Mouse (Mus musculus) lung, embryonic 16.5 days (tissue): ENCODE measurements around the gene Kazn. TPM values are rescaled to one million over a fixed set of nuclear protein-coding genes. Genes with fewer than 3 reads are reported as not detected.

Experiments
- ATAC-seq: fragments of 200-750 bp; cut with Nextera tagmentation; 2 replicates; pipeline ENCODE4 v1.8.0; 2017; ENCODE audit warnings: low read depth, mild to moderate bottlenecking, moderate library complexity
- H3K27ac ChIP-seq: fragments of 300-500 bp; sonication (generic); 2 replicates; pipeline ENCODE4 v1.5.1; 2014; ENCODE audit warnings: mild to moderate bottlenecking, control low read depth, low read length
- H3K27me3 ChIP-seq: fragments of 300-500 bp; sonication (generic); 2 replicates; pipeline ENCODE4 v1.6.1; 2014; ENCODE audit warnings: low read depth, low read length, mixed read lengths; ENCODE audit not compliant: control insufficient read depth, insufficient read depth
- H3K36me3 ChIP-seq: fragments of 300-500 bp; sonication (generic); 2 replicates; pipeline ENCODE4 v1.6.1; 2014; ENCODE audit warnings: low read length; ENCODE audit not compliant: control insufficient read depth, insufficient read depth
- H3K4me1 ChIP-seq: fragments of 300-500 bp; sonication (generic); replicated peaks from 2 replicates; pipeline ENCODE4 v1.6.1; 2014; ENCODE audit warnings: low read length, mixed read lengths; ENCODE audit not compliant: control insufficient read depth, insufficient read depth
- H3K4me2 ChIP-seq: fragments of 300-500 bp; sonication (generic); 2 replicates; pipeline ENCODE4 v1.6.1; 2014; ENCODE audit warnings: low read depth, low read length, control low read depth
- H3K4me3 ChIP-seq: fragments of 300-500 bp; sonication (generic); 2 replicates; pipeline ENCODE4 v1.5.1; 2014; ENCODE audit warnings: mild to moderate bottlenecking, low read length, control low read depth
- H3K9ac ChIP-seq: fragments of 300-500 bp; sonication (generic); 2 replicates; pipeline ENCODE4 v1.6.1; 2014; ENCODE audit warnings: low read length, control low read depth
- H3K9me3 ChIP-seq: fragments of 300-500 bp; sonication (generic); 2 replicates; pipeline ENCODE4 v1.6.1; 2016; ENCODE audit warnings: low read length; ENCODE audit not compliant: control insufficient read depth
- whole genome bisulfite sequencing: fragments of 180-500 bp; shearing (Covaris S2); extraction: QIAGEN DNeasy Blood & Tissue Kit; methylation state at CpG from one replicate; pipeline ENCODE4 v1.1.7; 2014; 5-methylcytosine and 5-hydroxymethylcytosine counted together
- polyA plus RNA-seq: library from polyadenylated mRNA; unstranded; fragments of >200 nt; fragmentation: Nextera tagmentation; extraction: Ambion mirVana; gene quantifications from 2 replicates; pipeline ENCODE4 v1.2.1, GENCODE M21; 2015

Kazn gene
- polyA plus RNA-seq, 1 experiment from 2014 or later, result 11.4 TPM

DNA sequence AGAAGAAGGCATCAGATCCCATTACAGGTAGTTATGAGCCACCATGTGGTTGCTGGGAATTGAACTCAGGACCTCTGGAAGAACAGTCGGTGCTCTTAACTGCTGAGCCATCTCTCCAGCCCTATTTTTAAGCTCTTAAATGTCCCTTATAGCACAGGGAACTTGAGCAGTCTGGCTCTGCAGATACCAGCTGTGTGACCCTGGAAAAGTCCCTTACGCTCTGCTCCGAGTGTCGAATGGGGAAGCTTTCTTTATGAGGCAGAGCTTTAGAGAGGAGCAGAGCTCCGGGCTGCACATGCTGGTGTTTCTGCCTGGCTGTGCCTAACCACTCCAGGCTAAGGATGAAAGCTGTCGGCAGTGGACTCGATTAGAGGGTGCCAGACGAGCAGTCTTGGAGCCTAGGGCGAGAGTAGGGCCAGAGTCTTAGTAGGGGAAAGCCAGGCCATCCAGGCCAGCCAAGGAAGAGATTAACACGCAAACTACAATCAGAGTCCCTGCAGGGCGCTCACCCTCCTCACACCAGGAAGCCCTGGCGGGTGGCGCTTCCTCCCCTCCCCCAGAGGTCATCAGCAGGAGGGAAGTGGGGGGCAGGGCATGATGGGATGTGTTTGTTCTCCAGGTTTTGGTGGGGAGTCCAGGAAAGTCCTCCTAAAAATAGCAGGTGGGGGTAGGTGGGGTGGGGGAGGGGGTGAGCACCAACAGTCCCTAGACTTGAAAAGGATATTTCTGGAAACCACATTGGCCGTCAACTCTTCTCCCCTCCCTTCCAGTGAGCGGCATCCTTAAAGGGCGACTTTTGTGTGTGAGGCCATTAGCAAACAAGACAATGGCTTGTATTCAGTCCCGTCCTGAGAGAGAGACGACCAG, 73.1 kb downstream of the Kazn start:
- peak; percentile 59 for ATAC-seq
- no peak overlapping the region for H3K4me2 ChIP-seq
- 0 out of 2 replicates have a peak, but pooled peaks cover 2% of the 10 kb centered on the region for H3K9me3 ChIP-seq
- peak overlapping the region; percentile 69 for H3K27ac ChIP-seq
- H3K9ac ChIP-seq, result peak overlapping the region; percentile 24; the same call in 1 of the 2 replicates
- H3K4me1 ChIP-seq, result peaks cover 39% of the 10 kb centered on the region
- H3K27me3 ChIP-seq, result no peaks in the 10 kb centered on the region
- 0 out of 2 replicates have a peak, but pooled peaks cover 2% of the 10 kb centered on the region for H3K36me3 ChIP-seq
- no peak overlapping the region for H3K4me3 ChIP-seq
- WGBS, result 29% methylated on average over 18 of the region's 18 CpGs

DNA sequence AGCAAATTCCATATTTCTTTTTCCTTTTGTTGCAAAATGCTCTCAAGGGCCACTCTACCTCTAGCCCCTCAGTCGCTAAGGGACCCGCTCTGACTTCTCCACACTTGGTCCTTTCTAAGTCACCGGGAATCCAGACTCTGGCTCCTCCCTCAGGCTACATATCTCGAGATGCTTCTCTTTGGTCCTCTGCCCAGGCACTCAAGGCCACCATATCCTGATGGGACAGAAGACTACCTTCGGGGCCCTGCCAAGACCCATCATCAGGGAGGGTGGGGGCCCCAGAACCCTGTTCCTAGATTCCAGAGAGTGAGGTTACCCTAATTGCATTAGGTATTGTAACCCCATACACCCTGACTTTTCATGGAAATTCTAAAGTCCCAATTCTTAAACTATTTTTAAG, 73.8 kb downstream of the Kazn start:
- Histone ChIP-seq H3K27ac (no peak overlapping the region), H3K4me2 (no peak overlapping the region), H3K4me1 (peaks cover 36% of the 10 kb centered on the region), H3K9me3 (0 out of 2 replicates have a peak, but pooled peaks cover 2% of the 10 kb centered on the region), H3K9ac (no peak overlapping the region), H3K36me3 (0 out of 2 replicates have a peak, but pooled peaks cover 2% of the 10 kb centered on the region), H3K4me3 (no peak overlapping the region), H3K27me3 (no peaks in the 10 kb centered on the region)
- no peak for ATAC-seq
- WGBS, result 25% methylated on average over 5 of the region's 5 CpGs

DNA sequence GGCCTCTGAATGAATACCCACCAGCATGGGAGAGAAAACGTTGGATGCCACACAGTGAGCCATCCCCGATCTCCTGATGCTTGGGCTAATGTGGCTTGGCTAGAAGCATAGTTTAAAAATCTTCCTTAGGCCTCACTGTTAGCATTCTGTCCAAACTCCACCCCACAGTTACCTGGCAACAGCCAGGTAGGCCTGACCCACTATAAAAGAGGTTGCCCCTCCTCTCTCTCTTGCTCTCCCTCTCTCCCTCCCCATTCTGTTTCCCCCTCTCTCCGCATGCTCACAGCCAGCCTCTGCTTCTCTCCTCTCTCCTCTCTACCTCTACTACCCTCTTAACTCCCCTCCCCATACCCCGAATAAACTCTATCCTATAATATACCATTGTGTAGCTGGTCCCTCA, 74.8 kb downstream of the Kazn start:
- peaks cover 36% of the 10 kb centered on the region for H3K4me1 ChIP-seq
- H3K9me3 ChIP-seq, result 0 out of 2 replicates have a peak, but pooled peaks cover 2% of the 10 kb centered on the region
- no peaks in the 10 kb centered on the region for H3K27me3 ChIP-seq
- 39% methylated on average over 4 of the region's 4 CpGs for WGBS
- no peak overlapping the region for H3K27ac ChIP-seq
- 0 out of 2 replicates have a peak, but pooled peaks cover 2% of the 10 kb centered on the region for H3K36me3 ChIP-seq
- no peak overlapping the region for H3K9ac ChIP-seq
- no peak overlapping the region for H3K4me3 ChIP-seq
- H3K4me2 ChIP-seq, result no peak overlapping the region
- ATAC-seq, result no peak

DNA sequence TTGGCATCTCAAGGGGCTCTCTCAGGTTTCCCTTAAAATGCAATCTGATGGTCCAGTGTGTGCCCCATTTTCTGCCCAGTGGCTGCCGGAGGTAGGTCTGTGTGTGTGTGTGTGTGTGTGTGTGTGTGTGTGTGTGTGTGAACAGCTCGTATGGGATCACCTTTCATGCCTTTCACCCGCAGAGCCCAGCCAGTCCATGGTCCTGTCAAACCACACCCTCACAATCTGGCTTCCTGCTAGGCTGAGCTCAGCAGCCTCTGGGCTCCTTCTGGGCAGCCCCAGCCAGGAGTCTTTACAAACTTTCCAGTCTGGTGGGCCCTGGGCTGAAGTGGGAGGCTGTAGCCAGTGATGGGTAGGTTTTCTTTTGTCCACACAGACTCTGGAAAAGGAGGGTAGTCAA, 75.3 kb downstream of the Kazn start:
- 0 out of 2 replicates have a peak, but pooled peaks cover 2% of the 10 kb centered on the region for H3K36me3 ChIP-seq
- no peak overlapping the region for H3K4me2 ChIP-seq
- H3K27ac ChIP-seq, result no peak overlapping the region
- 0 out of 2 replicates have a peak, but pooled peaks cover 2% of the 10 kb centered on the region for H3K9me3 ChIP-seq
- WGBS, result 31% methylated on average over 3 of the region's 3 CpGs
- H3K4me1 ChIP-seq, result peaks cover 36% of the 10 kb centered on the region
- no peak overlapping the region for H3K4me3 ChIP-seq
- H3K9ac ChIP-seq, result no peak overlapping the region
- peak; percentile 29; the same call in 1 of the 2 replicates for ATAC-seq
- H3K27me3 ChIP-seq, result no peaks in the 10 kb centered on the region

DNA sequence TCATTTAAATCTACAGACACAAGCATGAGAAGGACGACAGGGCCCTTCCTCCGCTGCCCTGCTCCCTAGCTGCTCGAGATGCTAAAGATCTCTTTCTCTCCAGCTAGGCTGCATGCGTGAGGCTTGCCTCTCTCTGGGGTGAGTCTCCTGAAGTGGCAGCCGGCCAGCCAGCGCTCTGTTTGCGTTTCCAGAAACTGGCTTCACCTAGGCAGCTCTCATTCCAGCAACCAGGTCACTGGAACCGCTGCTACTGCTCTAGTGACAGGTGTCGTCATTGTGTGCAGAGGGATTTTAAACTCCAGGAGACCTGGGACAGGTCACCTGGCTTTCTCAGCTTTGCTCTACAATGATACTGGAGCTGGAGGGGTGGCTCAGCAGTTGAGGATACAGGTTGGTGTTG, 76.5 kb downstream of the Kazn start:
- Histone ChIP-seq H3K4me3 (no peak overlapping the region), H3K9me3 (0 out of 2 replicates have a peak, but pooled peaks cover 2% of the 10 kb centered on the region), H3K4me2 (no peak overlapping the region), H3K4me1 (peaks cover 36% of the 10 kb centered on the region), H3K27ac (no peak overlapping the region), H3K36me3 (0 out of 2 replicates have a peak, but pooled peaks cover 2% of the 10 kb centered on the region), H3K27me3 (no peaks in the 10 kb centered on the region), H3K9ac (no peak overlapping the region)
- ATAC-seq, result peak; percentile 45; the same call in 1 of the 2 replicates
- 73% methylated on average over 9 of the region's 9 CpGs for WGBS

DNA sequence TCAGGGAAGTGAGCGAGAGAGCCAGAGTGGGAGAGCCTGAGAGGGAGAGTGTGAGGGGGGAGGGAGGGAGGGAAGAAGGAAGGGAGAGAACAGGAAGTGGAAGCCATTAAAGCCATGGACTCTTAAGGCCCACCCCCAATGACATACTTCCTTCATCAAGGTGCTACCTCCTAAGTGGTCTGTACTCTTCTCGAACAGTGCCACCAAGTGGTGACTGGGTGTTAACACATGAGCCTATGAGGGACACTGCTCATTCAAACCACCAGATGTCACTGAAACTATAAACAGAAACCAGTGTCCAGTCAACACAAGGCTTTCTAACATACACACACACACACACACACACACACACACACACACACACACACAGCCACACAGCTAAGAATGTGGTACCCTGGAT, 77.1 kb downstream of the Kazn start:
- H3K9me3 ChIP-seq, result 0 out of 2 replicates have a peak, but pooled peaks cover 2% of the 10 kb centered on the region
- 0 out of 2 replicates have a peak, but pooled peaks cover 2% of the 10 kb centered on the region for H3K36me3 ChIP-seq
- H3K4me1 ChIP-seq, result peaks cover 36% of the 10 kb centered on the region
- no peak overlapping the region for H3K4me3 ChIP-seq
- H3K27me3 ChIP-seq, result no peaks in the 10 kb centered on the region
- H3K4me2 ChIP-seq, result no peak overlapping the region
- no peak overlapping the region for H3K9ac ChIP-seq
- 83% methylated on average over 2 of the region's 2 CpGs for WGBS
- ATAC-seq, result no peak
- H3K27ac ChIP-seq, result no peak overlapping the region

DNA sequence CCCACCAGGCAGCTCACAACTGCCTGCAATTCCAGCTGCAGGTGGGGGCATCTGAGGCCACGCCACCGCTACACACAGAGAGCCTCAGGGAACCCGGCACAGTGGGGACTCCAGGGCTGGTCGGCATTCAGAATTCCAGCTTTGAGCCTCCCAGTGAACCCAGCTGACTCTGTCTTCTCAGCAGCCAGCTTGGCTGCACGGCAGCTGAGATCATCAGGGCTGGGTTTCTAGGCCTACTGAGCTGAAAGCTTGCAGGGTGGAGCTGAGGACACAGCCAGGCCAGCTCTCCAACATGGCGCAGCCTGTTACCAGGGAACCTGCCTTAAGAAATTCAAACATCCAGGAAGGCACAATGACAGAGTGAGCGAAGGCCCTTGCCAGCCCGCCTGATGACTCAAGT, 79.2 kb downstream of the Kazn start:
- Histone ChIP-seq H3K27ac (no peak overlapping the region), H3K27me3 (no peaks in the 10 kb centered on the region), H3K4me2 (no peak overlapping the region), H3K36me3 (0 out of 2 replicates have a peak, but pooled peaks cover 2% of the 10 kb centered on the region), H3K9me3 (0 out of 2 replicates have a peak, but pooled peaks cover 2% of the 10 kb centered on the region), H3K4me3 (no peak overlapping the region), H3K4me1 (peaks cover 23% of the 10 kb centered on the region), H3K9ac (no peak overlapping the region)
- no peak for ATAC-seq
- 78% methylated on average over 8 of the region's 8 CpGs for WGBS

DNA sequence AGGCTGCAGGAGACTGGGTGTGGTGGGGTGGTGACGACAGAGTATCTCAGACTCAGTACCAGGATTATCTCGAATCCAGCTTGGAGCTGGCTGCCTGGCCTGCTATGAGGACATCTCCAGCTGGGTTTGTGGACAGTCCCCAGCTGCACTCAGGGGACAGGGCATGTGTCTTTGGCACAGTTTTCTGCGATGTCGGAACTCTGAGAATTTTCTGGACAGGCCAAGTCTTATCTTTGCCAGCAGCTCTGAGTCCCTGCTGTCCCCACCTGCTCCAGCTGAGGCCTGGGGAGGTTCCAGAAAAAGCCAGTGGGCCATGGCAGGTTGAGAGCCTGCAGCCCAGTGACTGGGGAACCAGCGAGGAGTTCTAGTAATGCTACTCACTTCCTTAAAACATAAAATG, 82.7 kb downstream of the Kazn start:
- Histone ChIP-seq H3K4me1 (no peaks in the 10 kb centered on the region; the same call in 1 of the 2 replicates), H3K9ac (no peak overlapping the region), H3K27ac (no peak overlapping the region), H3K9me3 (0 out of 2 replicates have a peak, but pooled peaks cover 2% of the 10 kb centered on the region), H3K36me3 (no peaks in the 10 kb centered on the region), H3K4me2 (no peak overlapping the region), H3K27me3 (no peaks in the 10 kb centered on the region), H3K4me3 (no peak overlapping the region)
- 65% methylated on average over 5 of the region's 5 CpGs for WGBS
- ATAC-seq, result no peak

DNA sequence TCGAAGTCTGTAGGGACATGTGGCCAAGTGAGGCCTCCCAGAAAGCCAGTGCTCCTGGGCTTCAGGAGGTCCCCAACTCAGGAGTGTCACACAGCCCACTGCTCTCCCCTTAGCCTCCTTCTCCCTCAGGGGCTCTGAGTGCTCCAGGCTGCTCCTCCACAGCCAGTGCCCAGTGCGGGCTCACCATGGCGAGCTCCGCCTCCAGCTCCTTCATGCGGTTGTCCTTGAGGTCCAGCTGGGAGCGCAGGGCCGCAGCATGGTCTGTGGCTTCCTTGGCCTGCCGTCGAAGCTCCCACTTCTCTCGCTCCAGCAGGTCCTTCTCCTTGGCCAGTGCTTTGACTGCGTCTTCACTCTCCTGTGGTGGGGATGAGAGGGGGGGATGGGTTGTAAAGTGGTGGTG, 85.0 kb downstream of the Kazn start:
- H3K27me3 ChIP-seq, result no peaks in the 10 kb centered on the region
- H3K4me3 ChIP-seq, result no peak overlapping the region
- H3K9me3 ChIP-seq, result no peaks in the 10 kb centered on the region
- no peaks in the 10 kb centered on the region for H3K36me3 ChIP-seq
- H3K4me1 ChIP-seq, result no peaks in the 10 kb centered on the region; the same call in 1 of the 2 replicates
- H3K4me2 ChIP-seq, result no peak overlapping the region
- ATAC-seq, result no peak
- WGBS, result 78% methylated on average over 11 of the region's 11 CpGs
- H3K27ac ChIP-seq, result no peak overlapping the region
- no peak overlapping the region for H3K9ac ChIP-seq
